In genomic region chr3:96635906-96636305, GRCm38 (mm10) we compare ENCODE assay signal across 8 mouse cellular contexts. TPM values are rescaled to one million over a fixed set of nuclear protein-coding genes. Genes with fewer than 3 reads are reported as not detected.
DNase-seq lines count a peak whose midpoint lies in the region; ATAC-seq and TF ChIP-seq lines count a peak whose summit lies in the region.

No protein-coding gene starts in this region.

- H3K27ac ChIP-seq in liver, adult 2 months (replicated peaks; ENCODE audit: insufficient read depth, low read depth, low read length), result peak overlapping the region; percentile 50
- H3K27ac ChIP-seq in hindbrain, postnatal 0 days, result peak overlapping the region; percentile 79

- peaks cover 4% of the 10 kb centered on the region; the same call in 1 of the 2 replicates for H3K79me2 ChIP-seq in liver, adult 2 months (ENCODE audit: control insufficient read depth, insufficient read depth, low read length)

- no peaks in the 10 kb centered on the region for H3K9me3 ChIP-seq in hindbrain, postnatal 0 days (ENCODE audit: low read length)

- peak overlapping the region; percentile 97 for H3K9ac ChIP-seq in liver, adult 2 months (ENCODE audit: low read depth, low read length)
- H3K9ac ChIP-seq in hindbrain, postnatal 0 days (replicated peaks; ENCODE audit: low read length), result peak overlapping the region; percentile 93

- no peaks in the 10 kb centered on the region for H3K27me3 ChIP-seq in liver, adult 2 months (ENCODE audit: control insufficient read depth, insufficient read depth, low read length)
- H3K27me3 ChIP-seq in hindbrain, postnatal 0 days (ENCODE audit: insufficient read depth, low read length), result no peaks in the 10 kb centered on the region

- peaks cover 14% of the 10 kb centered on the region for H3K4me1 ChIP-seq in liver, adult 2 months (ENCODE audit: control insufficient read depth, insufficient read depth, low read length)
- peaks cover 10% of the 10 kb centered on the region; the same call in 1 of the 2 replicates for H3K4me1 ChIP-seq in hindbrain, postnatal 0 days (ENCODE audit: insufficient read depth, low read length)

- DNase-seq in liver, adult 2 months (ENCODE audit: extremely low read depth, low read depth, low spot score), result no peak
- no peak for DNase-seq in liver
- peak; percentile 28 for DNase-seq in c-Kit-positive CD71-positive TER-119-positive erythroid progenitor cells, embryonic 14.5 days (ENCODE audit: low spot score)
- no peak for DNase-seq in hindbrain, postnatal 0 days (ENCODE audit: low spot score)
- peak; percentile 33 for DNase-seq in naive thymus-derived CD4-positive, alpha-beta T cell, adult 2 months (ENCODE audit: low read depth)
- no peak for DNase-seq in adrenal gland, adult 2 months
- DNase-seq in urinary bladder, postnatal 4 days (ENCODE audit: low spot score in 2 of 2), result no peak
- no peak for DNase-seq in cerebellum, postnatal 36 days

- no peak for TF ChIP-seq POLR2A in liver, adult 2 months (IDR thresholded peaks at IDR 0.05; ENCODE audit: extremely low read depth, insufficient read depth, low read length)

- ATAC-seq in hindbrain, postnatal 0 days, result no peak

- H3K4me2 ChIP-seq in hindbrain, postnatal 0 days (ENCODE audit: low read depth, low read length), result peak overlapping the region; percentile 94

- peaks cover 20% of the 10 kb centered on the region; the same call in 1 of the 2 replicates for H3K36me3 ChIP-seq in liver, adult 2 months (ENCODE audit: control insufficient read depth, insufficient read depth, low read length)
- peaks cover 34% of the 10 kb centered on the region; the same call in 1 of the 2 replicates for H3K36me3 ChIP-seq in hindbrain, postnatal 0 days (ENCODE audit: insufficient read depth, low read length)

- H3K4me3 ChIP-seq in liver, adult 2 months (ENCODE audit: insufficient read depth, low read depth, low read length), result peak overlapping the region; percentile 96
- H3K4me3 ChIP-seq in hindbrain, postnatal 0 days (ENCODE audit: low read length), result peak overlapping the region; percentile 79

- 6% methylated on average over 15 of the region's 15 CpGs for WGBS in liver, adult 2 months
- 11% methylated on average over 15 of the region's 15 CpGs for WGBS in hindbrain, postnatal 0 days

- no peak for TF ChIP-seq CTCF in liver, adult 2 months (IDR thresholded peaks at IDR 0.05; ENCODE audit: low read depth, low read length)
- TF ChIP-seq CTCF in hindbrain, postnatal 0 days (IDR thresholded peaks at IDR 0.05; ENCODE audit: low read depth), result no peak

RNA-seq across cellular contexts. Expression of gene Gm42957, which starts 0.6 kb away (rescaled TPM):
- total RNA-seq in liver, adult 2 months (2014; rRNA removed), result 0.13 and 0.28 TPM in 2 replicates
- not detected in 2 replicates for polyA plus RNA-seq in liver, adult 2 months (2012; rRNA removed)
- 0.32 TPM in 1 of 2 replicates, not detected in the other for total RNA-seq in hindbrain, postnatal 0 days (2014; rRNA removed)
- polyA plus RNA-seq in hindbrain, postnatal 0 days (2015; fragmentation: Nextera tagmentation; extraction: Ambion mirVana), result 0.15 TPM in 1 of 2 replicates, not detected in the other
- under 1 TPM; 0.21 to 0.35 TPM for total RNA-seq in adrenal gland, adult 2 months (2021)
- 0.02 TPM in 1 of 2 replicates, not detected in the other for polyA plus RNA-seq in adrenal gland, adult 2 months (2012; rRNA removed)

RNA-seq across cellular contexts. Expression of gene Pex11b, which starts 0.7 kb away (rescaled TPM):
- 27.1 and 31.4 TPM in 2 replicates for total RNA-seq in liver, adult 2 months (2014; rRNA removed)
- polyA plus RNA-seq in liver, adult 2 months (2012; rRNA removed), result 33.8 and 40.8 TPM in 2 replicates
- total RNA-seq in hindbrain, postnatal 0 days (2014; rRNA removed), result 47.1 and 63.9 TPM in 2 replicates
- 66.9 and 67.3 TPM in 2 replicates for polyA plus RNA-seq in hindbrain, postnatal 0 days (2015; fragmentation: Nextera tagmentation; extraction: Ambion mirVana)
- 10 to 100 TPM; 42.3 to 48.4 TPM for total RNA-seq in adrenal gland, adult 2 months (2021)
- polyA plus RNA-seq in adrenal gland, adult 2 months (2012; rRNA removed), result 31.8 and 32.6 TPM in 2 replicates

RNA-seq across cellular contexts. Expression of gene Rbm8a, which starts 6.2 kb away (rescaled TPM):
- total RNA-seq in liver, adult 2 months (2014; rRNA removed), result 11.9 and 12.2 TPM in 2 replicates
- polyA plus RNA-seq in liver, adult 2 months (2012; rRNA removed), result 6.3 and 7.0 TPM in 2 replicates
- total RNA-seq in hindbrain, postnatal 0 days (2014; rRNA removed), result 14.9 and 17.0 TPM in 2 replicates
- 114 TPM in 2 replicates for polyA plus RNA-seq in hindbrain, postnatal 0 days (2015; fragmentation: Nextera tagmentation; extraction: Ambion mirVana)
- 10 to 100 TPM; 69.2 to 85.3 TPM for total RNA-seq in adrenal gland, adult 2 months (2021)
- 1.3 and 2.3 TPM in 2 replicates for polyA plus RNA-seq in adrenal gland, adult 2 months (2012; rRNA removed)

RNA-seq across cellular contexts. Expression of gene Itga10, which starts 9.5 kb away (rescaled TPM):
- total RNA-seq in liver, adult 2 months (2014; rRNA removed), result 0.18 and 0.27 TPM in 2 replicates
- 0.30 and 0.57 TPM in 2 replicates for polyA plus RNA-seq in liver, adult 2 months (2012; rRNA removed)
- total RNA-seq in hindbrain, postnatal 0 days (2014; rRNA removed), result 2.3 and 2.6 TPM in 2 replicates
- 0.79 and 1.4 TPM in 2 replicates for polyA plus RNA-seq in hindbrain, postnatal 0 days (2015; fragmentation: Nextera tagmentation; extraction: Ambion mirVana)
- 1 to 10 TPM; 1.3 to 1.9 TPM for total RNA-seq in adrenal gland, adult 2 months (2021)
- polyA plus RNA-seq in adrenal gland, adult 2 months (2012; rRNA removed), result 1.3 and 1.6 TPM in 2 replicates

RNA-seq across cellular contexts. Expression of gene Ankrd35, which starts 34.0 kb away (rescaled TPM):
- total RNA-seq in liver, adult 2 months (2014; rRNA removed), result under 0.01 TPM in 1 of 2 replicates, not detected in the other
- 0.07 TPM in 1 of 2 replicates, not detected in the other for polyA plus RNA-seq in liver, adult 2 months (2012; rRNA removed)
- 2.1 and 6.4 TPM in 2 replicates for total RNA-seq in hindbrain, postnatal 0 days (2014; rRNA removed)
- 2.8 and 3.0 TPM in 2 replicates for polyA plus RNA-seq in hindbrain, postnatal 0 days (2015; fragmentation: Nextera tagmentation; extraction: Ambion mirVana)
- total RNA-seq in adrenal gland, adult 2 months (2021), result 1 to 10 TPM; 3.0 to 4.6 TPM
- 1.5 and 3.3 TPM in 2 replicates for polyA plus RNA-seq in adrenal gland, adult 2 months (2012; rRNA removed)

Comparison
In these comparisons a context has a peak if more than half of its experiments do, and no peak if none do; other contexts are left out.
1. DNase-seq: peak in c-Kit-positive CD71-positive TER-119-positive erythroid progenitor cells, embryonic 14.5 days (single experiment) and naive thymus-derived CD4-positive, alpha-beta T cell, adult 2 months (single experiment); none in liver, adult 2 months (single experiment), liver (single experiment), hindbrain, postnatal 0 days (single experiment), adrenal gland, adult 2 months (single experiment), urinary bladder, postnatal 4 days (0 of 2) and cerebellum, postnatal 36 days (0 of 2).